Mouse (Mus musculus) testis, adult 2 months (tissue): ENCODE results near the gene Pip4k2a.

Experiments used
- CTCF ChIP-seq: fragments of 200-500 bp; IDR thresholded peaks from 2 replicates; pipeline ENCODE4 v1.5.1; 2012; ENCODE audit warnings: low read depth, mild to moderate bottlenecking, inconsistent platforms, low read length, moderate library complexity; ENCODE audit not compliant: control insufficient read depth, insufficient read depth, insufficient replicate concordance
- POLR2A ChIP-seq: fragments of 200-500 bp; IDR thresholded peaks from 2 replicates; pipeline ENCODE4 v1.6.1; 2012; ENCODE audit warnings: low read depth, mild to moderate bottlenecking, inconsistent platforms, low read length, moderate library complexity; ENCODE audit not compliant: control insufficient read depth

- TF ChIP-seq POLR2A: no peak
- no peak for TF ChIP-seq CTCF
Measured at GRCm38 (mm10) chr2:18861607-18862158, 136.2 kb downstream of the Pip4k2a start.
